Mouse (Mus musculus) myocyte (in vitro differentiated cells): ENCODE results near the gene Tmem11.

Source experiments
- E2F4 ChIP-seq: IDR thresholded peaks from one replicate; pipeline ENCODE4 v1.6.1; 2011; ENCODE audit warnings: mild to moderate bottlenecking, control low read depth, moderate library complexity; ENCODE audit not compliant: insufficient read depth
- MAX ChIP-seq: IDR thresholded peaks from one replicate; pipeline ENCODE4 v1.6.1; 2011; ENCODE audit warnings: low read depth, mild to moderate bottlenecking, control low read depth
- MYOG ChIP-seq, 3 experiments: IDR thresholded peaks; one replicate each; pipeline ENCODE4 v1.6.1; 2011; ENCODE audit warnings: control low read depth in 2 of 3, low read depth in 2 of 3, mild to moderate bottlenecking in 2 of 3; ENCODE audit not compliant: insufficient read length in 2 of 3, control insufficient read depth in 1 of 3, insufficient read depth in 1 of 3
- POLR2A ChIP-seq: IDR thresholded peaks from one replicate; pipeline ENCODE4 v1.6.1; 2011; ENCODE audit warnings: low read depth, mild to moderate bottlenecking, control low read depth, moderate library complexity; ENCODE audit not compliant: insufficient read length
- USF1 ChIP-seq: IDR thresholded peaks from one replicate; pipeline ENCODE4 v1.6.1; 2011; ENCODE audit warnings: low read depth, mild to moderate bottlenecking, control low read depth, moderate library complexity

GRCm38 (mm10) chr11:60912525-60912973, 33.5 kb upstream of the Tmem11 start:
- TF ChIP-seq MYOG (IDR thresholded peaks at IDR 0.05; ENCODE audit: control insufficient read depth in 1 of 3, insufficient read depth in 1 of 3, insufficient read length in 2 of 3, low read depth in 2 of 3) = no peak
- no peak for TF ChIP-seq POLR2A
- TF ChIP-seq MAX = no peak
- TF ChIP-seq E2F4 = no peak
- no peak for TF ChIP-seq USF1
